Mouse (Mus musculus) CD4-positive, CD25-positive, alpha-beta regulatory T cell, adult 2 months (primary cell): ENCODE results near the gene Lhx2.
A peak's percentile ranks its signal among the peaks of the same experiment; 100 is the strongest.

Experiments used
- DNase-seq: peaks from one replicate; pipeline ENCODE4 v3.0.0-alpha.2; 2012; ENCODE audit warnings: low read depth, low spot score

The Lhx2 gene

DNA sequence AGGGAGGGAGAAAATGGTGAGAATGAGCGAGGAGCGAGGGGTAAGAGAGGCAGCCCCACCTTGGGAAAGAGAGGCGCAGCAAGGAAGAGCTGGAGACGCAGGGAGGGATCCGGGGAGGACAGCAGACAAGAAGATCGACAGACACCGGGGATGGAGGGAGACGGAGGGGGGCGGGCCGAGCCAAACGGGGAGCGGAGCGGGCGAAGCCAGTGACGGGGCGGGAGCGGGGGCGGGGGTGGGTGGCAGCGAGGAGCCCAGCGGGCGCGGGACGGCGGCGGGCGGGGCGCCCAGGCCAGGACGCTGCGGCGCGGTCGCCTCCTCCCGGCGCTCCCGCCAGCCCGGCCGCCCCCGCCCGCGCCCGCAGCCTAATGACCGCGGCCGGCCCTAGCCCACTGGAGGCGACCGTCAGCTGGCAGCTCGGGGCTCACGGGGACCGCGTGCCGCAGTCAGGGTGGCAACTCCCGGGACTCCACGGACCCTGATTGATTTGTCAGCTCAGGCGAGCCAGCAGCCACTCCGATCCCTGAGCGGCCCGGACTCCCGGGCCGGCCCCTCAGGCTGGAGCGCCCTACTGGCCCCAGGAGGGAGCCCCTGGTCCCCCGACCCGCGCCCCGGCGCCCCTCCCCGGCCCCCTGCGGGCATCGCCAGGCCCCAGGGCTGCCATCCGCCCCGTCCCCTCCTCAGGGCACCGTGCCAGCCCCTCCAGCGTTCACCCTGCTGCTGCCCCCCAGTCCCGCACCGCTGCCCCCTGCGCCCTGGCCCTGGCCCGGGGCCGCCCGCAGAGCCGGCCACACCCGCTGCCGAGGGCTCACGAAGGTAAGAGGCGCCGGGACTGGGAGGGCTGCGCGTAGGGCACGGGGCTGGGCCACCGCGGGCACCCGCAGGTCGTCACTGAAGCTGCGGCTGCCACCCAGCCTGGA, at the start of gene Lhx2:
Gene Lhx2 (plus strand): TSS at position 292 of the 920 bp plus-strand sequence.
- DNase-seq = peak; percentile 39

DNA sequence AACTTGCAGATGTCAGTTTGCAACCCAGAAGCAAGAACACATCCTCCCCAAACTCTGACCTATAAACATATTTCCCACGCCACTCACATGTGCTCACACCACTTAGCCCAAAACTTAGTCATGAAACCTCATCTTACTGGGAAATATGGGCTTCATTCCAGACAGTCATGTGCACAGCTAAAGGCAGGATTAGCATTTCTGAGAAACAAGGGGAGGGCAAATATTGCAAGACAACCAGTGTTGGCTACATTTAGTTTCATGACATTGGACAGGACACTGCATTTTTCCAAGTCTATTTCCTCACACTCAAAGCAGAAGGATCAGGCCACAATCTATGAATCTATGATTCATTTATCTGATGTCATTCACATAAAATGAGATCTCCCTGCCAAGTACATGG, 47.6 kb upstream of the Lhx2 start:
- DNase-seq = no peak

DNA sequence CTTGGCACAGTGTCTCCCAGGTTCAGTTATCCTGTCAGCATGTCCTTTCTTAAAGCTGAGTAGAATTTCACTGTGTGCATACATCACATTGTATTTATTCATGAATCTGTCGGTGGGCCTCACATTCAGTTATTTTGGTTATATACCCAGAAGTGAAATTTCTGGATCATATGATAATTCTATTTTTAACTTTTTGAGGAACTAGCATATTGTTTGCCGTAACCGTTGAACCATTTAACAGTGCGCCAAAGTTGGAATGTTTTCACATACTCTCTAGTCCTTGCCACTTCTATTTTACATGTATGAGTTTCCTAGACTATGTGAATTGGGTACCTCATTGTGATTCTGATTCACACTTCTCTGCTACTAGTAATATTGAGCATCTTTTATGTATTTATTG, 43.1 kb upstream of the Lhx2 start:
- no peak for DNase-seq

- no peak for DNase-seq
Measured at GRCm38 (mm10) chr2:38300941-38301340, 38.1 kb upstream of the Lhx2 start.

DNA sequence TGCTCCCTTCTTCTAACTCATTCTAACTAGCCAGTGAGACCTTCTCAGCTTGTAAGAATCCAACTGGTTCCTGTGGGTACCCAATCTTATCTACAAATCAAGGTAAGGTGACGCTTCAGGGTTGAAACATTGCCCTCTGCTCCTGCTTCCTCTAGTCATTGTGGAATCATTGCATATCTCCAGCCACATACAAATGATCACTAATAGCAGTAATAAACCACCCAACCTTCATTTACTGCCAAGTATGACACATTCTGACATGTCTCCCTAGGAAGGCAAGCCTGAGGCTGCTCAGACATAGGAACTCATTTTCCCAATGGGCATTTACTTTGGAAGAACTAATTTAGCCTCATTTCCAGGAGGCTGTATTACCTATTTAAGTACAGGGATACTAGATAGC, 33.9 kb upstream of the Lhx2 start:
- DNase-seq = no peak

DNA sequence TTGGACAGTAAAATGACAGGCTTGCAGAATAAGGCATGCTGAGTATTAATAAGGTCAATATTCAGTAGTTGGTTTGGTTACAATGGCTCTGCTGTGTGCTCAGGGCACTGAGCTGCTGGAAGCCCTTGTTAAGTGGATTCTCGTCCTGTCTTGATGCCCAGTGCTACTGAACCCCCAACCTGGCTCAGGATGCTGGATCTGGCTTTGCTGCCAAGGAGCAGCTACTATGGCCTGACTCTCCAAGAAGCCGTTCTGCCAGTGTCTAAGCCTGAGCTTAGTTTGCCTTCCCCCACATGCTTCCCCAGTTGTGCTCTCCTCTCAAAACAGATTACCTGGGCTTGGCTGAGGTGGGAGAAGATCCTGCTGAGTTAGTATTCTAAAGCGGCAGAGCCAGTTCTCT, 26.2 kb upstream of the Lhx2 start:
- no peak for DNase-seq

DNA sequence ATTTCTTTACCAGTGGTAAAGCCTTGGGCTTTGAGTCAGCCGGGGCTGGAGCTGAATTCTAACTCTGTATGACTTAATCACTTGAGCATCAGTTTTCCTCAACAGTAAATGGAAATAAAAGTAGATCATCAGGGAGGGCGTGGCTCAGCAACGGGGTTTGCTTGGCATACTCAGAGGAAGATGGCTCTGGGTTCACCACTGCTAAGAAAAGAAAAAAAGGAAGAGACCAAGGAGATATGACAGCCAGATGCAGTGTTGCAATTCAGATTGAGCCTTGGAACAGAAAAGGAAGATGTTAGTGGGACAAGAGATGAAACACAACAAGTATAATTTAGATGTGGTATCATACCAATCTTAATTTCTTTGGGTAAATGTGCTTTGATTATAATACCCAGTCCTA, 25.7 kb upstream of the Lhx2 start:
- DNase-seq = no peak

DNA sequence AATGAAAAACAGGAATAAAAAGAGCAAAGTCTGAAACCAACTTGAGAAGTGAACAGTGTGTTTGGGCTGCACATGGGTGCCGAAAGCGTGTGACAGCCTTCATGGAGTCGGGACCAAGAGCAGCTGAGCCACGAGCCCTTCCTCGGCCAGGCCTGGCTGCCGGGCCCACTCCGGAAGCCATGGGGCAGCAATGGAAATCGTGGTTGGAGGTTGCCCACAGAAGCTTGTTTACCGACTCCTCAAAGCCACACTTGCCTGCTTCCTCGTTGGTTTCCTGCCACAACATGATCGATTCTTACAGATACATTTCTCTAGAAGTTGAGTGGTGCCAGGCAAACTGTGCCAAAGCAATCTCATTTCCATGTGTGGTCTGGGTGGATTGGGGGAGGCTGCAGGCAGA, 20.0 kb upstream of the Lhx2 start:
- DNase-seq = peak; percentile 23

DNA sequence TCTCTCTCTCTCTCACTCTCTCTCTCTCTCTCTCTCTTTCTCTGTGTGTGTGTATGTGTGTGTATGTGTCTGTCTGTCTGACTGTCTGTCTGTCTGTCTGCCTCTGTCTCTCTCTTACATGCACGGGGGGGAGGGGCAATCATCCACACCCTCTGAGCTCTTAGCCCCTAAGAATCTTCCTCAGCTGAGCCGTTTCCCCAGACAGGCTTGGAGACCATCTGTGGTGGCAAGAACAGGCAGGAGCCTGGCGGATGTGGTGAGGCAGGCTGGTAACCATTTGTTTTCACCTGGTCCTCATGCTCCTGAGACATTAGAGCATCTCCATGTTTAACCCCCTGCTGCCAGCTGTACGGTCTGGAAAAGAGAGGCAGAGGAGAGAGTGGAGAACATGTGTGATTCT, 18.2 kb upstream of the Lhx2 start:
- DNase-seq = no peak

DNA sequence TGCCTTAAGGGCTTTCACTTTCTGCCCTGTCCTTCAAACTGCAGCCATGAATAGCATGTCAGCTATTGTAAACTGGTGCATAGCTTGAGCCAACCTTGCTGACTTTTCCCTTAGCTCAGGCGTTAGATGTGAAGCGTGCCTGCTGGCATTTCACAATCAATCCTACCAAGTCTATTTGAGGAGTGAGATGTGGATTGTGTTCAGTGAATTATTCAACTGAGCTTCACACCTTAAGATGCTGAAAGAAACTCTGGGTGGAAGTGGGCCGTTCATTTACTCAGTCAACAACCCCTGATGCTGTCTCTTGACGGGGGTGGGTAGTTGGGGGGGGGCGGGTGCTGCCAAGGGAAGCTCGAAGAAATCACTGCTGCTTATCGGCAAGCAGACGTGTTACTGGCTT, 15.7 kb upstream of the Lhx2 start:
- DNase-seq = no peak

DNA sequence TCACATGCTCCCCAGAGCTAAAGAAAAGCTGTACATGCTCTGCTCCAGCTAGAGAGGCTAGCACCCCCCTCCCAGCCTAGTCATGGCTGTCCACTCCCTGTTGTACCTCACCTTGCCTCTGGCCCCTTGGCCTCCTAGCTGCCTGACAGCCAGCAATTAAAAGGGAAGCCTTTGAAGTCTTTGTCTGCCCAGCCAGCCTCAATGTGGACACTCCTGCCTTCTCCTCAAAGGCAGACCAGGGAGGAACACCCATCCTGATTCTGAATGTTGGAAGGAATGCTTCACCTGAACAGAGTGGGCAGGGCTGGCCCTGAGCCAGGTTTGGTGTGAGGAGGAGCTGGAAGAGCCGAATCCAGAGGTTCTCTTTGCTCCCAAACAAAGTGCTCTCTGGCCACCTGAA, 12.4 kb upstream of the Lhx2 start:
- no peak for DNase-seq

DNA sequence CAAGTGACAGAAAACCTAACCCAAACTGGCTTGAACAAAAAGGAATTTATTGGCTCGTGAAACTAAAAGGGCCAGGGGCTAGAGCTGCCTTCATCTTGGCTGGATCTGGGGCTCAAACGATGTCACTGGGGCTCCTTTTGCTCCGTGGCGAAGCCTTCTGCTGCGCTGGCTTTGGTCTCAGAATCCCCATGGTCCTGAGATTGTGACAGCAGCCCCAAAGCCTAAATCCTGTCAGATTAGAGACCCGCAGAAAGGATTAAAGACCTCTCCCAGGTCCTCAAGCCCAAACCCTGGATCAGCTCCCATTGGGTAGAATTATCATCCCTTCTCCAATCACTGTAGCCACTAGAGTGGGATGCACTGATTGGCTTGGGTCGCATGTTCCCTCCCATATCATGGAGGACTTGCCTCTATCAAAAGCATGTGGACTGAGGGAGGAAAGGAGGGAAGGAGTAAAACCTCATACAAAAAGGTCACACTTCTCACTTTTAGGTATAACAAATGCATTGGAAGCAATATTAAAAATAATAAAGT, 5.4 kb upstream of the Lhx2 start:
- no peak for DNase-seq

DNA sequence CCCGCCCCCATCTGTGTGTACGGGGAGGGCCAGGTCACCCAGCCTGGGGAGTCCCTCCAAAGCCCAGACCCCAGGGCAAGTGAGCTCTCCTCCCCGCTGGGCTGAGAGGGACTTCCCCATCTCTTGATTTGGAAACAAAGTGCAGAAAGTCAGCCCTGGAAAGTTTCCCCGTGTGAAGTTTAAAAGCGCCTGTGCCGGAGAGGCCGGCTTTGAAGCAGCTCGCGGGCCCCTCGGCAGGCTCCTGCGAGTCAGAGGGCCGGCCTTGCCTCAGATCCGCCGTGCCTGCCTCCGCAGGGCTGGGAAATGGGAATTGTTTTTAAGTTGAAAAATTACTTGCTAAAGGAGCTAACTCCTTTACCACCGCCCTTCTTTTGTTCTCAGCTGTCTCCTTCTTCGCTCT, 2.5 kb upstream of the Lhx2 start:
- peak; percentile 56 for DNase-seq

GRCm38 (mm10) chr2:38337091-38337640, 1.9 kb upstream of the Lhx2 start:
- no peak for DNase-seq

- DNase-seq = no peak
Measured at GRCm38 (mm10) chr2:38337681-38338080, 1.4 kb upstream of the Lhx2 start.

GRCm38 (mm10) chr2:38338348-38338932, 641 bp upstream of the Lhx2 start:
- DNase-seq = no peak

GRCm38 (mm10) chr2:38339910-38340625, 987 bp downstream of the Lhx2 start:
- no peak for DNase-seq

GRCm38 (mm10) chr2:38340626-38341200, 1.6 kb downstream of the Lhx2 start:
- DNase-seq = no peak

- DNase-seq = no peak
Measured at GRCm38 (mm10) chr2:38343573-38343972, 4.5 kb downstream of the Lhx2 start.

- DNase-seq = no peak
Measured at GRCm38 (mm10) chr2:38344727-38345126, 5.6 kb downstream of the Lhx2 start.

DNA sequence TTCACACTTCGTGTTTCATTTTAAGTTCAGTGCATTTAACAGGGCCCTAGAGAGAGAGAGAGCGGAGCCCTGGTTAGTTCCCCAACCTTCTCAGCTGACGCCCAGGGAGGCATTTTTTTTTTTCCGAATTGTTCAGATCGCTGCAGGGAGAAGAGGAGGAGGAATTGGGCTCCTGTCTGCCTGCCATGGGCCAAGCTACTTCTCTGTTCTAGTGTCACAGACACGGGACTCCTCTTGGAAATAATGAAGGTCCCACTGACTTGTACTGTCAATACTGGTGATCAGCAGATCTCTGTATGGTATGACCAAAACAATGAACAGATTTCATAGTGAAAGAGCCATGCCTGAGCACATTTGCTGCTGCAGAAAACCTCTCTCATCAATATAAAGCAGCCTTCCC, 7.3 kb downstream of the Lhx2 start:
- DNase-seq = no peak
